Mouse (Mus musculus) liver, embryonic 12.5 days (tissue): ENCODE measurements around the gene Chrna10. TPM values are rescaled to one million over a fixed set of nuclear protein-coding genes. Genes with fewer than 3 reads are reported as not detected.

Experiments
- ATAC-seq: fragments of 200-750 bp; cut with Nextera tagmentation; 2 replicates; pipeline ENCODE4 v1.8.0; 2017; ENCODE audit warnings: moderate number of reproducible peaks, mild to moderate bottlenecking, moderate library complexity
- H3K27ac ChIP-seq: fragments of 300-500 bp; sonication (generic); 2 replicates; pipeline ENCODE4 v1.5.1; 2016; ENCODE audit warnings: mild to moderate bottlenecking
- H3K27me3 ChIP-seq: fragments of 300-500 bp; sonication (generic); replicated peaks from 2 replicates; pipeline ENCODE4 v1.6.1; 2016; ENCODE audit warnings: mild to moderate bottlenecking, moderate library complexity
- H3K36me3 ChIP-seq: fragments of 300-500 bp; sonication (generic); 2 replicates; pipeline ENCODE4 v1.6.1; 2016; ENCODE audit warnings: mild to moderate bottlenecking, moderate library complexity
- H3K4me1 ChIP-seq: fragments of 300-500 bp; sonication (generic); 2 replicates; pipeline ENCODE4 v1.6.1; 2016
- H3K4me2 ChIP-seq: fragments of 300-500 bp; sonication (generic); 2 replicates; pipeline ENCODE4 v1.6.1; 2016; ENCODE audit warnings: mild to moderate bottlenecking, moderate library complexity
- H3K4me3 ChIP-seq: fragments of 300-500 bp; sonication (generic); 2 replicates; pipeline ENCODE4 v1.5.1; 2016; ENCODE audit warnings: mild to moderate bottlenecking, moderate library complexity
- H3K9ac ChIP-seq: fragments of 300-500 bp; sonication (generic); 2 replicates; pipeline ENCODE4 v1.6.1; 2016; ENCODE audit warnings: mild to moderate bottlenecking, moderate library complexity
- H3K9me3 ChIP-seq: fragments of 300-500 bp; sonication (generic); replicated peaks from 2 replicates; pipeline ENCODE4 v1.6.1; 2016; ENCODE audit warnings: mild to moderate bottlenecking, moderate library complexity
- WGBS: fragments of 180-500 bp; shearing (Covaris S2); methylation state at CpG from one replicate; pipeline ENCODE4 v1.1.7; 2016; ENCODE audit not compliant: insufficient replicate concordance; 5-methylcytosine and 5-hydroxymethylcytosine counted together
- polyA plus RNA-seq: library from polyadenylated mRNA; unstranded; fragments of >200 nt; fragmentation: Nextera tagmentation; extraction: Ambion mirVana; gene quantifications from 2 replicates; pipeline ENCODE4 v1.2.1, GENCODE M21; 2016

The Chrna10 gene
- not detected in 2 replicates for polyA plus RNA-seq

GRCm38 (mm10) chr7:102116579-102117331 is at the start of gene Chrna10:
Chrna10 (minus strand) TSS chr7:102116828.
- H3K36me3 ChIP-seq: peaks cover 39% of the 10 kb centered on the region
- H3K27me3 ChIP-seq: peaks cover 22% of the 10 kb centered on the region
- H3K4me3 ChIP-seq: no peak within 1 kb of the TSS
- no peak within 1 kb of the TSS for H3K9ac ChIP-seq
- no peak within 1 kb of the TSS for H3K4me2 ChIP-seq
- no peak within 1 kb of the TSS for H3K27ac ChIP-seq
- ATAC-seq: no peak
- no peaks in the 10 kb centered on the region for H3K9me3 ChIP-seq
- peaks cover 11% of the 10 kb centered on the region for H3K4me1 ChIP-seq
- 43% methylated on average over 7 of the region's 7 CpGs for WGBS

- Histone ChIP-seq H3K9me3 (no peaks in the 10 kb centered on the region), H3K4me2 (no peak overlapping the region), H3K4me3 (no peak overlapping the region), H3K36me3 (peaks cover 85% of the 10 kb centered on the region), H3K4me1 (no peaks in the 10 kb centered on the region), H3K27ac (no peak overlapping the region), H3K27me3 (no peaks in the 10 kb centered on the region), H3K9ac (no peak overlapping the region)
- ATAC-seq: no peak
- WGBS: 84% methylated on average over 5 of the region's 5 CpGs
Observed at GRCm38 (mm10) chr7:102153691-102154090, 37.1 kb upstream of the Chrna10 start.

- Histone ChIP-seq H3K9me3 (no peaks in the 10 kb centered on the region), H3K27me3 (no peaks in the 10 kb centered on the region), H3K9ac (no peak overlapping the region), H3K4me1 (no peaks in the 10 kb centered on the region), H3K4me2 (no peak overlapping the region), H3K4me3 (no peak overlapping the region), H3K27ac (no peak overlapping the region), H3K36me3 (peaks cover 89% of the 10 kb centered on the region)
- WGBS: 96% methylated on average over 5 of the region's 5 CpGs
- ATAC-seq: no peak
Observed at GRCm38 (mm10) chr7:102137898-102138297, 21.3 kb upstream of the Chrna10 start.

GRCm38 (mm10) chr7:102137464-102137863 is 20.8 kb upstream of the Chrna10 start:
- WGBS: 67% methylated on average over 1 of the region's 1 CpGs
- Histone ChIP-seq H3K4me2 (no peak overlapping the region), H3K9me3 (no peaks in the 10 kb centered on the region), H3K4me1 (no peaks in the 10 kb centered on the region), H3K27me3 (no peaks in the 10 kb centered on the region), H3K9ac (no peak overlapping the region), H3K36me3 (peaks cover 90% of the 10 kb centered on the region), H3K4me3 (no peak overlapping the region), H3K27ac (no peak overlapping the region)
- ATAC-seq: no peak

- H3K27me3 ChIP-seq: no peaks in the 10 kb centered on the region
- peaks cover 88% of the 10 kb centered on the region for H3K36me3 ChIP-seq
- no peak for ATAC-seq
- H3K4me2 ChIP-seq: no peak overlapping the region
- no peak overlapping the region for H3K9ac ChIP-seq
- no peak overlapping the region for H3K27ac ChIP-seq
- 96% methylated on average over 4 of the region's 4 CpGs for WGBS
- H3K4me1 ChIP-seq: no peaks in the 10 kb centered on the region
- H3K4me3 ChIP-seq: no peak overlapping the region
- H3K9me3 ChIP-seq: no peaks in the 10 kb centered on the region
Observed at GRCm38 (mm10) chr7:102132395-102132794, 15.8 kb upstream of the Chrna10 start.

- Histone ChIP-seq H3K36me3 (peaks cover 75% of the 10 kb centered on the region), H3K27me3 (0 out of 2 replicates have a peak, but pooled peaks cover 7% of the 10 kb centered on the region), H3K27ac (no peak overlapping the region), H3K9me3 (no peaks in the 10 kb centered on the region), H3K9ac (no peak overlapping the region), H3K4me3 (no peak overlapping the region), H3K4me2 (no peak overlapping the region), H3K4me1 (no peaks in the 10 kb centered on the region)
- 91% methylated on average over 10 of the region's 10 CpGs for WGBS
- no peak for ATAC-seq
Observed at GRCm38 (mm10) chr7:102120326-102120725, 3.7 kb upstream of the Chrna10 start.

GRCm38 (mm10) chr7:102117382-102117781 is 754 bp upstream of the Chrna10 start:
- H3K36me3 ChIP-seq: peaks cover 46% of the 10 kb centered on the region
- peaks cover 18% of the 10 kb centered on the region for H3K27me3 ChIP-seq
- no peak overlapping the region for H3K4me3 ChIP-seq
- H3K4me1 ChIP-seq: peaks cover 11% of the 10 kb centered on the region
- WGBS: 71% methylated on average over 6 of the region's 6 CpGs
- no peak for ATAC-seq
- H3K4me2 ChIP-seq: no peak overlapping the region
- no peak overlapping the region for H3K27ac ChIP-seq
- no peaks in the 10 kb centered on the region for H3K9me3 ChIP-seq
- H3K9ac ChIP-seq: no peak overlapping the region

- 65% methylated on average over 45 of the region's 45 CpGs for WGBS
- Histone ChIP-seq H3K27me3 (peaks cover 22% of the 10 kb centered on the region), H3K36me3 (peaks cover 5% of the 10 kb centered on the region), H3K9me3 (no peaks in the 10 kb centered on the region), H3K4me3 (no peak overlapping the region), H3K27ac (no peak overlapping the region), H3K4me1 (peaks cover 11% of the 10 kb centered on the region), H3K9ac (no peak overlapping the region), H3K4me2 (no peak overlapping the region)
- no peak for ATAC-seq
Observed at GRCm38 (mm10) chr7:102113151-102113729, 3.4 kb downstream of the Chrna10 start.

- Histone ChIP-seq H3K36me3 (no peaks in the 10 kb centered on the region), H3K9ac (no peak overlapping the region), H3K27me3 (peaks cover 28% of the 10 kb centered on the region), H3K4me3 (no peak overlapping the region), H3K9me3 (no peaks in the 10 kb centered on the region), H3K4me1 (peaks cover 19% of the 10 kb centered on the region), H3K27ac (no peak overlapping the region), H3K4me2 (no peak overlapping the region)
- ATAC-seq: no peak
- 54% methylated on average over 4 of the region's 4 CpGs for WGBS
Observed at GRCm38 (mm10) chr7:102109746-102110145, 6.9 kb downstream of the Chrna10 start.

- no peak within 1 kb of the TSS for H3K4me3 ChIP-seq
- H3K4me1 ChIP-seq: peaks cover 23% of the 10 kb centered on the region
- no peak within 1 kb of the TSS for H3K27ac ChIP-seq
- H3K9ac ChIP-seq: no peak within 1 kb of the TSS
- WGBS: 68% methylated on average over 7 of the region's 7 CpGs
- H3K36me3 ChIP-seq: no peaks in the 10 kb centered on the region
- H3K9me3 ChIP-seq: no peaks in the 10 kb centered on the region
- peaks cover 28% of the 10 kb centered on the region for H3K27me3 ChIP-seq
- no peak for ATAC-seq
- H3K4me2 ChIP-seq: no peak within 1 kb of the TSS
Observed at GRCm38 (mm10) chr7:102109171-102109570, 7.5 kb downstream of the Chrna10 start, which contains the start of gene Art5. Art5 (minus strand) TSS chr7:102109489.

GRCm38 (mm10) chr7:102108206-102108605 is 8.4 kb downstream of the Chrna10 start:
- WGBS: 52% methylated on average over 1 of the region's 1 CpGs
- Histone ChIP-seq H3K9ac (no peak overlapping the region), H3K4me2 (no peak overlapping the region), H3K4me3 (no peak overlapping the region), H3K27ac (no peak overlapping the region), H3K4me1 (peaks cover 24% of the 10 kb centered on the region), H3K36me3 (no peaks in the 10 kb centered on the region), H3K9me3 (no peaks in the 10 kb centered on the region), H3K27me3 (peaks cover 25% of the 10 kb centered on the region)
- no peak for ATAC-seq

- no peaks in the 10 kb centered on the region for H3K9me3 ChIP-seq
- H3K4me3 ChIP-seq: peak overlapping the region; percentile 37
- ATAC-seq: no peak
- peaks cover 36% of the 10 kb centered on the region for H3K4me1 ChIP-seq
- no peak overlapping the region for H3K27ac ChIP-seq
- peak overlapping the region; percentile 50; the same call in 1 of the 2 replicates for H3K9ac ChIP-seq
- H3K27me3 ChIP-seq: peaks cover 14% of the 10 kb centered on the region
- 21% methylated on average over 23 of the region's 23 CpGs for WGBS
- peak overlapping the region; percentile 69 for H3K4me2 ChIP-seq
- H3K36me3 ChIP-seq: no peaks in the 10 kb centered on the region
Observed at GRCm38 (mm10) chr7:102106700-102107141, 9.9 kb downstream of the Chrna10 start.
